Mouse (Mus musculus) liver, postnatal 0 days (tissue): ENCODE data around the gene Lhfp. TPM values are rescaled to one million over a fixed set of nuclear protein-coding genes. Genes with fewer than 3 reads are reported as not detected.

Source experiments
- ATAC-seq: fragments of 200-750 bp; cut with Nextera tagmentation; 2 replicates; pipeline ENCODE4 v1.8.0; 2017; ENCODE audit warnings: mild to moderate bottlenecking, moderate library complexity
- DNase-seq: peaks from one replicate; pipeline ENCODE4 v3.0.0-alpha.2; 2016
- H3K27ac ChIP-seq: fragments of 300-500 bp; sonication (generic); 2 replicates; pipeline ENCODE4 v1.5.1; 2014; ENCODE audit warnings: antibody characterized with exemption, moderate library complexity, mild to moderate bottlenecking, low read depth
- H3K27me3 ChIP-seq: fragments of 300-500 bp; sonication (generic); 2 replicates; pipeline ENCODE4 v1.6.1; 2014; ENCODE audit warnings: low read length, control low read depth, mixed read lengths; ENCODE audit not compliant: insufficient read depth
- H3K36me3 ChIP-seq: fragments of 300-500 bp; sonication (generic); replicated peaks from 2 replicates; pipeline ENCODE4 v1.6.1; 2014; ENCODE audit warnings: mild to moderate bottlenecking, control low read depth, low read length, moderate library complexity, mixed read lengths; ENCODE audit not compliant: insufficient read depth
- H3K4me1 ChIP-seq: fragments of 300-500 bp; sonication (generic); 2 replicates; pipeline ENCODE4 v1.6.1; 2014; ENCODE audit warnings: antibody characterized with exemption, mild to moderate bottlenecking, control low read depth; ENCODE audit not compliant: insufficient read depth
- H3K4me2 ChIP-seq: fragments of 300-500 bp; sonication (generic); 2 replicates; pipeline ENCODE4 v1.6.1; 2014; ENCODE audit warnings: low read depth, mild to moderate bottlenecking, low read length, moderate library complexity, mixed read lengths
- H3K4me3 ChIP-seq: fragments of 300-500 bp; sonication (generic); 2 replicates; pipeline ENCODE4 v1.5.1; 2014; ENCODE audit warnings: low read depth, low read length
- H3K9ac ChIP-seq: fragments of 300-500 bp; sonication (generic); replicated peaks from 2 replicates; pipeline ENCODE4 v1.6.1; 2014; ENCODE audit warnings: mild to moderate bottlenecking, moderate library complexity
- H3K9me3 ChIP-seq: fragments of 300-500 bp; sonication (generic); 2 replicates; pipeline ENCODE4 v1.6.1; 2016; ENCODE audit warnings: mild to moderate bottlenecking, control low read depth, low read length, mixed read lengths
- CTCF ChIP-seq: sonication (generic); IDR thresholded peaks from 2 replicates; pipeline ENCODE4 v1.5.1; 2016; ENCODE audit warnings: antibody characterized with exemption, low read depth
- EP300 ChIP-seq: IDR thresholded peaks from 2 replicates; pipeline ENCODE4 v1.6.1; 2016; ENCODE audit warnings: antibody characterized with exemption, low read depth, mild to moderate bottlenecking
- WGBS: fragments of 180-500 bp; shearing (Covaris S2); extraction: QIAGEN DNeasy Blood & Tissue Kit; methylation state at CpG from one replicate; pipeline ENCODE4 v1.1.7; 2014; ENCODE audit not compliant: insufficient replicate concordance; 5-methylcytosine and 5-hydroxymethylcytosine counted together
- polyA plus RNA-seq: library from polyadenylated mRNA; unstranded; fragments of >200 nt; fragmentation: Nextera tagmentation; extraction: Ambion mirVana; gene quantifications from 2 replicates; pipeline ENCODE4 v1.2.1, GENCODE M21; 2015

Gene Lhfp
- polyA plus RNA-seq, 1 experiment from 2014 or later = 10.4 TPM

- Histone ChIP-seq H3K27ac (no peak overlapping the region), H3K4me2 (no peak overlapping the region), H3K4me3 (no peak overlapping the region), H3K9ac (no peak overlapping the region), H3K27me3 (peaks cover 4% of the 10 kb centered on the region; the same call in 1 of the 2 replicates), H3K4me1 (peaks cover 3% of the 10 kb centered on the region; the same call in 1 of the 2 replicates), H3K36me3 (no peaks in the 10 kb centered on the region), H3K9me3 (no peaks in the 10 kb centered on the region)
- ATAC-seq (no peak), DNase-seq (peak; percentile 76)
- WGBS = 19% methylated on average over 7 of the region's 7 CpGs
- peak; percentile 75 for TF ChIP-seq CTCF
- no peak for TF ChIP-seq EP300
Measured at GRCm38 (mm10) chr3:53029046-53029445, 12.3 kb upstream of the Lhfp start.

- ATAC-seq (no peak), DNase-seq (no peak)
- 52% methylated on average over 6 of the region's 6 CpGs for WGBS
- peaks cover 3% of the 10 kb centered on the region; the same call in 1 of the 2 replicates for H3K4me1 ChIP-seq
- no peak overlapping the region for H3K4me2 ChIP-seq
- TF ChIP-seq CTCF = no peak
- TF ChIP-seq EP300 = no peak
- no peak overlapping the region for H3K9ac ChIP-seq
- H3K27ac ChIP-seq = no peak overlapping the region
- no peaks in the 10 kb centered on the region for H3K36me3 ChIP-seq
- H3K27me3 ChIP-seq = peaks cover 4% of the 10 kb centered on the region; the same call in 1 of the 2 replicates
- H3K4me3 ChIP-seq = no peak overlapping the region
- H3K9me3 ChIP-seq = no peaks in the 10 kb centered on the region
Measured at GRCm38 (mm10) chr3:53031586-53031985, 9.7 kb upstream of the Lhfp start.

GRCm38 (mm10) chr3:53032432-53032831, 8.9 kb upstream of the Lhfp start:
- H3K9me3 ChIP-seq = no peaks in the 10 kb centered on the region
- no peak overlapping the region for H3K27ac ChIP-seq
- H3K4me2 ChIP-seq = no peak overlapping the region
- peaks cover 4% of the 10 kb centered on the region; the same call in 1 of the 2 replicates for H3K27me3 ChIP-seq
- 17% methylated on average over 5 of the region's 5 CpGs for WGBS
- H3K9ac ChIP-seq = no peak overlapping the region
- peaks cover 3% of the 10 kb centered on the region; the same call in 1 of the 2 replicates for H3K4me1 ChIP-seq
- no peak overlapping the region for H3K4me3 ChIP-seq
- DNase-seq = no peak
- no peak for ATAC-seq
- H3K36me3 ChIP-seq = no peaks in the 10 kb centered on the region
- TF ChIP-seq EP300 = no peak
- no peak for TF ChIP-seq CTCF

GRCm38 (mm10) chr3:53033448-53033847, 7.9 kb upstream of the Lhfp start:
- WGBS = 20% methylated on average over 3 of the region's 3 CpGs
- Histone ChIP-seq H3K27ac (no peak overlapping the region), H3K9ac (no peak overlapping the region), H3K4me3 (no peak overlapping the region), H3K36me3 (no peaks in the 10 kb centered on the region), H3K4me2 (no peak overlapping the region), H3K4me1 (peaks cover 3% of the 10 kb centered on the region; the same call in 1 of the 2 replicates), H3K9me3 (no peaks in the 10 kb centered on the region), H3K27me3 (peaks cover 4% of the 10 kb centered on the region; the same call in 1 of the 2 replicates)
- ATAC-seq = no peak
- TF ChIP-seq EP300 = no peak
- TF ChIP-seq CTCF = peak; percentile 57
- no peak for DNase-seq

GRCm38 (mm10) chr3:53036076-53036475, 5.3 kb upstream of the Lhfp start:
- ATAC-seq (no peak), DNase-seq (no peak)
- no peak overlapping the region for H3K9ac ChIP-seq
- H3K27ac ChIP-seq = no peak overlapping the region
- H3K9me3 ChIP-seq = no peaks in the 10 kb centered on the region
- no peak overlapping the region for H3K4me3 ChIP-seq
- peaks cover 21% of the 10 kb centered on the region for H3K27me3 ChIP-seq
- no peak for TF ChIP-seq EP300
- no peak for TF ChIP-seq CTCF
- H3K4me1 ChIP-seq = peaks cover 3% of the 10 kb centered on the region; the same call in 1 of the 2 replicates
- no peak overlapping the region for H3K4me2 ChIP-seq
- H3K36me3 ChIP-seq = no peaks in the 10 kb centered on the region
- WGBS = 67% methylated on average over 5 of the region's 5 CpGs

GRCm38 (mm10) chr3:53036941-53037340, 4.4 kb upstream of the Lhfp start:
- Histone ChIP-seq H3K4me3 (no peak overlapping the region), H3K27ac (no peak overlapping the region), H3K9me3 (no peaks in the 10 kb centered on the region), H3K4me2 (no peak overlapping the region), H3K4me1 (peaks cover 3% of the 10 kb centered on the region; the same call in 1 of the 2 replicates), H3K27me3 (peaks cover 29% of the 10 kb centered on the region), H3K9ac (no peak overlapping the region), H3K36me3 (no peaks in the 10 kb centered on the region)
- WGBS = 60% methylated on average over 7 of the region's 7 CpGs
- TF ChIP-seq CTCF (no peak), EP300 (no peak)
- ATAC-seq (no peak), DNase-seq (no peak)
